Mouse (Mus musculus) forebrain, postnatal 0 days (tissue): Measurements from ENCODE around the gene Zbtb39. TPM values are rescaled to one million over a fixed set of nuclear protein-coding genes. Genes with fewer than 3 reads are reported as not detected.

Source experiments
- ATAC-seq: fragments of 200-750 bp; cut with Nextera tagmentation; 2 replicates; pipeline ENCODE4 v1.8.0; 2017; ENCODE audit warnings: mild to moderate bottlenecking, moderate library complexity
- DNase-seq: peaks from one replicate; pipeline ENCODE4 v3.0.0-alpha.2; 2015
- H3K27ac ChIP-seq: fragments of 300-500 bp; sonication (generic); 2 replicates; pipeline ENCODE4 v1.5.1; 2014; ENCODE audit warnings: low read depth, mild to moderate bottlenecking, antibody characterized with exemption, low read length, moderate library complexity, mixed read lengths
- H3K27me3 ChIP-seq: fragments of 300-500 bp; sonication (generic); 2 replicates; pipeline ENCODE4 v1.6.1; 2014; ENCODE audit warnings: mild to moderate bottlenecking, low read length, mixed read lengths; ENCODE audit not compliant: insufficient read depth
- H3K36me3 ChIP-seq: fragments of 300-500 bp; sonication (generic); 2 replicates; pipeline ENCODE4 v1.6.1; 2014; ENCODE audit warnings: mild to moderate bottlenecking, moderate library complexity; ENCODE audit not compliant: insufficient read depth
- H3K4me1 ChIP-seq: fragments of 300-500 bp; sonication (generic); 2 replicates; pipeline ENCODE4 v1.6.1; 2014; ENCODE audit warnings: antibody characterized with exemption; ENCODE audit not compliant: insufficient read depth
- H3K4me2 ChIP-seq: fragments of 300-500 bp; sonication (generic); 2 replicates; pipeline ENCODE4 v1.6.1; 2014; ENCODE audit warnings: low read depth, mild to moderate bottlenecking, moderate library complexity
- H3K4me3 ChIP-seq: fragments of 300-500 bp; sonication (generic); 2 replicates; pipeline ENCODE4 v1.5.1; 2014; ENCODE audit warnings: low read depth, low read length, mixed read lengths
- H3K9ac ChIP-seq: fragments of 300-500 bp; sonication (generic); 2 replicates; pipeline ENCODE4 v1.6.1; 2014; ENCODE audit warnings: mild to moderate bottlenecking
- H3K9me3 ChIP-seq: fragments of 300-500 bp; sonication (generic); 2 replicates; pipeline ENCODE4 v1.6.1; 2016; ENCODE audit warnings: low read length
- CTCF ChIP-seq: sonication (generic); IDR thresholded peaks from 2 replicates; pipeline ENCODE4 v1.5.1; 2016; ENCODE audit warnings: antibody characterized with exemption, control low read depth, low read depth
- WGBS: fragments of 180-500 bp; shearing (Covaris S2); extraction: QIAGEN DNeasy Blood & Tissue Kit; methylation state at CpG from one replicate; pipeline ENCODE4 v1.1.7; 2014; 5-methylcytosine and 5-hydroxymethylcytosine counted together
- polyA plus RNA-seq: library from polyadenylated mRNA; unstranded; fragments of >200 nt; fragmentation: Nextera tagmentation; extraction: Ambion mirVana; gene quantifications from 2 replicates; pipeline ENCODE4 v1.2.1, GENCODE M21; 2015
- total RNA-seq: library from RNA; depleted of rRNA; stranded (reverse); fragments of >200 nt; gene quantifications from 2 replicates; pipeline ENCODE4 v1.2.3, GENCODE M21; 2014

Zbtb39 gene
- total and polyA plus RNA-seq, 2 experiments from 2014 or later, result 2.4 to 11.9 TPM

DNA sequence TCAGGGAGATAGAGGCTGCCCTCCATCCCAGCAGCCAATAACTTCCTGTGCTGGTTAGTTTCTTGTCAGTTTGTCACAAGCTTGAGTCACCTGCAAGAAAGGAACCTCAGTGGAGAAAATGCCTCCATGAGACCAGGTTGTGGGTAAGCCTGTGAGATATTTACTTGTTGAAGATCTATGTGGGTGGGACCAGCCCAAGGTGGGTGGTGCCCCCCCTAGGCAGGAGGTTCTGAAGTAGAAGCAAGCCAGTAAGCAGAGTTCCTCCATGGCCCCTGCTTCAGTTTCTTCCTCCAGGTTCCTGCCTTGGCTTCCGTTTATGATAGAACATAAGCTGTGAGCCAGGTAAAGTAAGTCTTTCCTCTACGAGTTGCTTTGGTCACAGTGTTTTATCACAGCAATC lies 3.1 kb upstream of the Zbtb39 start:
- DNase-seq, result no peak

DNA sequence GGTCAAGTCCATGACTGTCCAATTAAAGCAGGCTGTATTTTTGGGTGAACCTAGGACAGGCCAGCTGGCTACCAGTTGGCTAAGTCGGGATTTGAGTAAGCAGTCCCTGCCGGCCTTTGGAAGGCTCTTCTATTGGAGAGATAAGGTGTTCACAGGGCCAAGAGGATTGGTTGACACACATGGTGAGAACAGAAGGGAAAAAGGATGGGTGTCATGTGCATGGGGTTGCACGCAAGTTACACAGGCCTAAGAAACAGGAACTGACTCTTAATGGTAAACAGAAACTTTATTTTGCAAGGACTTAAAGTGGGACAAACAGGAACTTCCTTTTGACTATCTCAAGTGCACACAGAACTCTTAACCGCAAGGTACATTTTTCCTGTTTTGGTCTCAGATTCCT lies 2.4 kb upstream of the Zbtb39 start:
- Histone ChIP-seq H3K9me3 (no peaks in the 10 kb centered on the region), H3K4me3 (no peak overlapping the region), H3K4me2 (no peak overlapping the region), H3K36me3 (peaks cover 6% of the 10 kb centered on the region), H3K27ac (no peak overlapping the region), H3K27me3 (no peaks in the 10 kb centered on the region), H3K9ac (no peak overlapping the region), H3K4me1 (no peaks in the 10 kb centered on the region; the same call in 1 of the 2 replicates)
- WGBS, result 79% methylated on average over 4 of the region's 4 CpGs
- DNase-seq, result no peak
- no peak for TF ChIP-seq CTCF
- ATAC-seq, result no peak

More for the DNA sequence above, 3.1 kb upstream of the Zbtb39 start:
- H3K27ac ChIP-seq, result no peak overlapping the region
- no peaks in the 10 kb centered on the region for H3K36me3 ChIP-seq
- no peak for TF ChIP-seq CTCF
- ATAC-seq, result no peak
- H3K9ac ChIP-seq, result no peak overlapping the region
- no peaks in the 10 kb centered on the region for H3K27me3 ChIP-seq
- H3K4me1 ChIP-seq, result no peaks in the 10 kb centered on the region; the same call in 1 of the 2 replicates
- H3K4me3 ChIP-seq, result no peak overlapping the region
- 90% methylated on average over 2 of the region's 2 CpGs for WGBS
- no peak overlapping the region for H3K4me2 ChIP-seq
- H3K9me3 ChIP-seq, result no peaks in the 10 kb centered on the region

DNA sequence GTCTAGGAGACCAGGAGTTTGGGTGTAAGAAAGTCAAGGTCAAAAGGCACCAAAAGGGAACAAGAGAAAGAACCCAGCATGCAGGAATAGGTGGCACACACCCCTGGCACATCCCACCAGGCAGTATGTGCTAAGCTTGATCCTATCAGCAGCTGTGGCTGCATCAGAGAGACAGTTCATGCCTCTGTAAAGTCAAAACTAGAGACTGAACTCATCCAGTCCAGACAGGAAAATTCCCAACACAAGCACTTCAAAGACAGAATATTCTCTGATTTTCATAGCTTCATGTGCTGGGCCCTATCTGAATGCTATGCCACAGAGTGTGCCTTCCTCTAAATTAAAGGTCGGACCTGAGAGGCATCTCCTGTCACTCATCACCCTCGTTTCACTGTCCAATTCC lies 1.8 kb upstream of the Zbtb39 start:
- Histone ChIP-seq H3K36me3 (peaks cover 13% of the 10 kb centered on the region), H3K4me3 (no peak overlapping the region), H3K4me2 (no peak overlapping the region), H3K27me3 (no peaks in the 10 kb centered on the region), H3K9ac (no peak overlapping the region), H3K4me1 (no peaks in the 10 kb centered on the region; the same call in 1 of the 2 replicates), H3K27ac (no peak overlapping the region), H3K9me3 (no peaks in the 10 kb centered on the region)
- WGBS, result 25% methylated on average over 2 of the region's 2 CpGs
- ATAC-seq, result no peak
- DNase-seq, result no peak
- TF ChIP-seq CTCF, result no peak

DNA sequence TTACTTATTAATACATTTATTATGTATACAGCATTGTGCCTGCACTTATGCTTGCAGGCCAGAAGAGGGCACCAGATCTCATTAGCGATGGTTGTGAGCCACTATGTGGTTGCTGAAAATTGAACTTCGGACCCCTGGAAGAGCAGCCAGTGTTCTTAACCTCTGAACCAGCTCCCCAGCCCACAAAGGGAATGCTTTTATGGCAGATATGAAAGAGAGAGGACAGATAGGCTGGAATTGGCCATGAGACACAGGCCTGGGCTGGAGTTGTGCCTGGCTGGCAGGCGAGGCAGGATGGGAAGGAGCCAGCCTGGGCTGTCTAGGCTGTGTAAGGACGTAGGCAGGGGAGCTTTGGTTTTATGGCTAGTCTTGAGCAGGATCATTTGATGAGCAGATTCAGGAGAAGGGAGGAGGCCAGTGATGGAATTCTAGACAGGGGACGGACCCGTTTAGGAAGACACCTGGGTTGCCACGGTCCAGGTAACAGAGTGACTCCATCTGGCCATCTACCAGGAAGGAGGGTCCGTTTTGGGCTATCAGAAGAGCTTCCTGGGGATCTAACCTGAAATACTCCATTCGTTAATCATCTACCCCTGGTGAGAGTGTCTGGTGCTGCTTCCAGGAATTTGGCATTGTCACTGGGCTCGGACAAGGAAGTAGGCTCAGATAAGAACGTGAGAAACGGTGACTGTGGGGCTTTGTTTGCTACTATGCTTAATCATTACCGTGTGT lies 1.0 kb upstream of the Zbtb39 start:
- peaks cover 20% of the 10 kb centered on the region for H3K36me3 ChIP-seq
- DNase-seq (peak; percentile 34), ATAC-seq (no peak)
- peak overlapping the region; percentile 84; the same call in 1 of the 2 replicates for H3K9ac ChIP-seq
- H3K9me3 ChIP-seq, result no peaks in the 10 kb centered on the region
- H3K4me1 ChIP-seq, result no peaks in the 10 kb centered on the region; the same call in 1 of the 2 replicates
- peak; percentile 70 for TF ChIP-seq CTCF
- WGBS, result 51% methylated on average over 13 of the region's 13 CpGs
- no peak overlapping the region for H3K27ac ChIP-seq
- no peak overlapping the region for H3K4me3 ChIP-seq
- H3K27me3 ChIP-seq, result no peaks in the 10 kb centered on the region
- H3K4me2 ChIP-seq, result no peak overlapping the region

DNA sequence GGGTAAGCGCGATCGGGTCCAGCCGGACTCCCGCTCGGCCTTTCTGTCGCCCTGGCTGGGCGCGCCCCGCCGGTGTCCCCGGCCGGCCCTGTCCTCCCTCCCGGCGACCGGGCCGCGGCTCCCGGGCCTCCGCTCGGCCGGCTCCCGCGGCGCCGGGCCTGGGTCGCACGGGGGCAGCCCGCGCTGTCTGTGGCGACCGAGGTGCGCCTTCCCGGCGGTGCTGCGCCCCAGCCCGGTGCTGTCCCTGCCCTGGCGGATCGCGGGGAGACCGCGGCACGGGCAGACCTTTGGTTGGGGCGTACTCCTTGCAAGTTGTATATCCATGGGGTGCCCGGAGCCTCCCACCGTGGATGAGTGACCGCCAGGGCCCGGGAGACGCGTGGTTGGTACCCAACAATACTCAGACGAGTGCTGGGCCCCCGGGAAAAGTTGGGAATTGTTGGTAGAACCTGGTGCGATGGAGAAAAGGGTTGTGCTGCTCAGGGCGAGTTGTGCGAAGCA lies 373 bp downstream of the Zbtb39 start:
- H3K36me3 ChIP-seq, result peaks cover 34% of the 10 kb centered on the region
- peak overlapping the region; percentile 76 for H3K27ac ChIP-seq
- DNase-seq (peak; percentile 23), ATAC-seq (peak; percentile 58)
- H3K27me3 ChIP-seq, result no peaks in the 10 kb centered on the region
- H3K4me3 ChIP-seq, result peak overlapping the region; percentile 94
- H3K4me1 ChIP-seq, result no peaks in the 10 kb centered on the region; the same call in 1 of the 2 replicates
- H3K9ac ChIP-seq, result peak overlapping the region; percentile 84
- no peak for TF ChIP-seq CTCF
- under 1% methylated on average over 37 of the region's 55 CpGs for WGBS
- peak overlapping the region; percentile 65 for H3K4me2 ChIP-seq
- no peaks in the 10 kb centered on the region for H3K9me3 ChIP-seq

DNA sequence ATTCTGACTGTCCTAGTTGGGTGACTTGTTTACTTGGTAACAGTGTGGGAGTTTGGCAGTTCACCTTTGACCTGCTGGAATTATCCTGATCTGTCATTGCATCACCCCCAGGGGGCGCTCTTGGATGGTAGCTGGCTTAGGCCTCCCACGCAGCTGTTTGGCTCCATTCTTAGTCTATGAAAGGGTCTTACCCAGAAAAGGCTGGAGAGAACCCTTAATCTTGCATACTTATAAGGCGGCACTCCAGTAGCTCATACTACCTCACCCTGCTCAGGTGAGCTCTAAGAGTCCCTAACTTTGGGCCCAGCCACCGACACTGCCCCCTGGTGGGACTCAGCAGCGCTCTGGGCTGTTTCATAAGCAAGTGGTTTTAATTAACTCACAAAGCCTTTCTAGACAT lies 5.3 kb downstream of the Zbtb39 start:
- peaks cover 56% of the 10 kb centered on the region for H3K36me3 ChIP-seq
- H3K27ac ChIP-seq, result no peak overlapping the region
- no peak overlapping the region for H3K4me3 ChIP-seq
- ATAC-seq (no peak), DNase-seq (peak; percentile 42)
- no peak overlapping the region for H3K9ac ChIP-seq
- H3K4me1 ChIP-seq, result no peaks in the 10 kb centered on the region; the same call in 1 of the 2 replicates
- peak; percentile 63 for TF ChIP-seq CTCF
- no peak overlapping the region for H3K4me2 ChIP-seq
- WGBS, result 70% methylated on average over 5 of the region's 5 CpGs
- H3K27me3 ChIP-seq, result no peaks in the 10 kb centered on the region
- H3K9me3 ChIP-seq, result no peaks in the 10 kb centered on the region

DNA sequence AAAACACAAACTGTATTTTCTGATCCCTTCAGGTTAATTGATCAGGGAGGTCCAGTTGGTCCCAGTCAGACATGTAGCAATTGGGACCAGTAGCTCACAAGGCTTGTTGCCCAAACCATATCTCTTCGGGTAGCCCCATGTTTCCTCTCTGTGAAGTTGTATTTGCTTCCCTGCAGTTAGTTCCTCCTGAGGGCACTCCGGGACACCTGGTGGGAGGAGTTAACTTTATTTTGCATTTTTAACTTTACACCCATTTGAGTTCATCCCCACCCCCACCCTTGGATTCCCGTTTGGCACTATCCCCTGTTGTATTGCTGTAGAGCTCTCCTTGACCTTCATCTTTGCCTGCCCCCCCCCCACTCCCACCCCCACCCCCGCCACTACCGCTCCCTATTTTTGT lies 6.5 kb downstream of the Zbtb39 start:
- H3K27ac ChIP-seq, result no peak overlapping the region
- no peak for TF ChIP-seq CTCF
- H3K4me2 ChIP-seq, result no peak overlapping the region
- no peak for ATAC-seq
- no peaks in the 10 kb centered on the region for H3K9me3 ChIP-seq
- no peak overlapping the region for H3K9ac ChIP-seq
- DNase-seq, result no peak
- WGBS, result 76% methylated on average over 5 of the region's 5 CpGs
- no peak overlapping the region for H3K4me3 ChIP-seq
- no peaks in the 10 kb centered on the region for H3K27me3 ChIP-seq
- H3K36me3 ChIP-seq, result peaks cover 56% of the 10 kb centered on the region
- no peaks in the 10 kb centered on the region for H3K4me1 ChIP-seq
